Mouse (Mus musculus) cortical plate, adult 2 months (tissue): ENCODE data around the gene Elavl2. TPM values are rescaled to one million over a fixed set of nuclear protein-coding genes. Genes with fewer than 3 reads are reported as not detected.

ENCODE experiments used
- H3K27ac ChIP-seq: fragments of 200-500 bp; 2 replicates; pipeline ENCODE4 v1.5.1; 2012; ENCODE audit warnings: low read length, control low read depth, inconsistent platforms; ENCODE audit not compliant: insufficient read depth
- H3K4me1 ChIP-seq: fragments of 200-500 bp; 2 replicates; pipeline ENCODE4 v1.6.1; 2011; ENCODE audit warnings: low read length; ENCODE audit not compliant: control insufficient read depth, insufficient read depth
- H3K4me3 ChIP-seq: fragments of 200-500 bp; 2 replicates; pipeline ENCODE4 v1.5.1; 2011; ENCODE audit warnings: mild to moderate bottlenecking, low read length, control low read depth; ENCODE audit not compliant: insufficient read depth
- CTCF ChIP-seq: fragments of 200-500 bp; IDR thresholded peaks from 2 replicates; pipeline ENCODE4 v1.5.1; 2011; ENCODE audit warnings: mild to moderate bottlenecking, control low read depth, low read length; ENCODE audit not compliant: insufficient read depth; ENCODE audit errors: extremely low read depth
- POLR2A ChIP-seq: fragments of 200-500 bp; IDR thresholded peaks from 2 replicates; pipeline ENCODE4 v1.6.1; 2011; ENCODE audit warnings: mild to moderate bottlenecking, low read length, control low read depth; ENCODE audit not compliant: insufficient read depth; ENCODE audit errors: extremely low read depth
- polyA plus RNA-seq: library from polyadenylated mRNA; depleted of rRNA; stranded (reverse); fragments of >200 nt; gene quantifications from 2 replicates; pipeline ENCODE4 v1.2.3, GENCODE M21; 2012

The Elavl2 gene
- polyA plus RNA-seq, 1 experiment, result 38.6 TPM

DNA sequence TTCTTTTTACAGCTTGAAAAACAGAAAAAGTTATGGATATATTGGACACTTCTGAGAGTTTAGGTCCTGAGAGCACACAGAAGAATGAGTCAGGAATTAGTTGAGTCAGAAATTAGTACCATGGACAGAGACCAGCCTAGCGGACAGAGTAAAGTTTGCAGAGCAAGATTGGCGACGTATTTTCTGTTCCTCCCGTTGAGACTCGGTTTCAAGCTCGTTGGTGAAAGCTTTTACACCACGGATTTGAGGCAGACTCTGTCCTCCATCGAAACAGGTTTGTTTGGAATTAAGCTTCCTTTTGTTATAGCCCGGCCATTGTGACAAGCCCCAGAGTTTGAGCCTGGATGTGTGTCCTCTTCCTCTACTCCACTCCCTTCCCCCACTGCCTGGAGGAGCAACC, 21.0 kb downstream of the Elavl2 start:
- no peak overlapping the region for H3K4me3 ChIP-seq

DNA sequence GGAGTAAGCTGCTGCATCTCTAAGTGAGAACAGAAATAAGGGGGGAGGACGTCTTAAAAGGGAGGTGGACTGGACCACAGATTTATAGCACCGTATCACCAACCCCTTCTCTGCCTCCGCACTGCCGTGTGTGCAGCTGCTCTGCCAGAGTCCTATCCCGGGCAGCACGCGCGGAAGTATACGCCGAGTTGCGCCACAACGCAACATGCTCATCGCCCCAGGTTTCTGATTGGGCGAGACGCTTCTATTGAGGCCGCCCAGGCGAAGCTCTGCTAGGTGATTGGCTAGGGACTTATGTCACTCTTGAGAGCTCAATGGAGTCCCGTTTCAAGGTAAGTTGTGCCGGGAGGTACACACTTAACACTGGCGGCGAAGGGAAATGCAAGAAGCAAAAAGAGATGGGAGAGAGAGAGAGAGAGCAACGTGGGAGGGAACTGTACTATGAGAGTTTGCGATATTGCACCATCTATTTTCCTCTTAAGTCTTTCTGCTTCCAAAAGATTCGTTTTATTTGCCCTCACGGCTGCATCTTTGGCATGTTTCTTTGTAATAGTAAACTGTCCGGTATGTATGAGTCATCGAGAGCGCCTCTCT, 24.2 kb downstream of the Elavl2 start:
- H3K4me3 ChIP-seq, result peak overlapping the region; percentile 43
- peak; percentile 90 for TF ChIP-seq POLR2A
- no peak for TF ChIP-seq CTCF
- no peak overlapping the region for H3K27ac ChIP-seq
- no peaks in the 10 kb centered on the region for H3K4me1 ChIP-seq

More for the DNA sequence above, 21.0 kb downstream of the Elavl2 start:
- H3K4me1 ChIP-seq, result no peaks in the 10 kb centered on the region
- no peak overlapping the region for H3K27ac ChIP-seq
- no peak for TF ChIP-seq POLR2A

DNA sequence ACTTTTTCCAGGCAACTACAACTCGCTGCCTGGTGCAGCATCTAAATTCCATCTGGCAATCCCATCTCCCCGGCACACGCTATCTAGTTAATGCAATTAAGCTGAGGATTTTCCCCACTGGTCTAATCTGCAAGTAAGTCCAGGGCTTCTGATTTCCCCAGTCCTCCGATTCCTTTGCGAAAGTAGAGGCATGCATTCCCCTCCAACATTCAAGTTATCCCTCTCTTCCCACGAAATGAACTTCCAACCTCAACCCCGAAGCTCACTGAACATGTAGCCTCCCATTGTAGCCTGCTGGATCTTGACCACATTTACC, 25.3 kb downstream of the Elavl2 start:
- H3K4me1 ChIP-seq, result no peaks in the 10 kb centered on the region
- no peak for TF ChIP-seq CTCF
- no peak for TF ChIP-seq POLR2A

DNA sequence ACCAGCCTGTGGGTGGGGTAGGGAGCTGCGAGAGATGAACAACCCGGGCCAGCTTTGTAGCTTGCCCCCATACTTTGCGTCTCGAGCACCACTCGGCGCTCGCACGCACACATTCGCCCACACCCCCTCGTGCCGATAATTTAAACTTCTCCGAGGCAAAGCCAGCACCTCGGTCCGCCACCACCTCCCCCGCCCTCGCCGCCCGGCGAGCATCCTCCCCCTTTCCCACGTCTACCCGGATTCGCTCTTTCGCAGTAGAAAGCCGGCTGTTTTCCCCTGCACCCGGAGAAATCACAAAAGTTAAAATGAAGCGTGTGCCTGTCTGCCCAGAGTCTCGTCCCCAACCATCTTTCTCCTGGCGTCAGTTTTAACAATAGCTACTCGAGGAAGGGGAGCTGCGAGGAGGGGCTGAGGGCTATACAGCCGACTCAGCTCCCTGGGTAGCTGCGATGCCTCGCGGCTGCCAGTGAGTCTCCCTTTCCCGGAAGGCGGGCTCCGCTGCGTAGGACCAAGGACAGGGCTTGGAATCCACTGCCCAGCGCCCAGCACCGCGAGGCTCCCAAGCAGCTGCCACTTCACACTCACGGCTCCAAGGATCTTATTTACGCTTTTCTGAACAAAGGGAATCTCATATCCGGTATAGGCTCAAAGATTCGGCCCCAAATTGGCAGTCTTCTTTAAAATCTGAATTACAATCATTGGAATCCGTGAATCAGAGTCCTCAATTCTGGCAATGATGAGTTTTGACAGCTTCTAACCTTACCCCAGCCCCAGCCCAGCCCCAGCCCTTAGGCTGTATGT, 25.8 kb downstream of the Elavl2 start:
- H3K4me1 ChIP-seq, result no peaks in the 10 kb centered on the region
- no peak for TF ChIP-seq POLR2A
- TF ChIP-seq CTCF, result no peak

More for the DNA sequence above, 25.3 kb downstream of the Elavl2 start:
- Histone ChIP-seq H3K27ac (0 out of 2 replicates have a peak overlapping the region, but pooled peaks have one; percentile 5), H3K4me3 (peak overlapping the region; percentile 43)

DNA sequence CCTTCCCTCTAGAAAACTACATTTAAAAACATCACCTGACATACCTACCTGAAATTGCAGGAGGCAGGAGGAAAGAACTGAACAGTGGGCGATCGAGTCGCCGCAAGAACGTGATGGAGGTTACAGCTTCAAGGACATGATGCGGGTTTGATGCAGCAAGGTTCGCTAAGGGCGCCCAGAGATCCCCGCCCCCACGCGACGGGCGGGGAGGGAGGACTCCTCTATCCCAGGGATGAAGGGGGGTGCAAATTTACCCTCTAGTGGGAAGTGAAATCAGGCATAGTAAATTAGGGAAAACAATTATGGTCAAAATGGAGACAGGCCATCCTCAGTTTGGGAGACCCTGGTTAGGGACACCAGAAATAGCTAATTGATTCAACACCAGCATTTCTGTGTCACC, 27.7 kb downstream of the Elavl2 start:
- Histone ChIP-seq H3K4me1 (no peaks in the 10 kb centered on the region), H3K27ac (no peak overlapping the region), H3K4me3 (peak overlapping the region; percentile 39; the same call in 1 of the 2 replicates)
- TF ChIP-seq POLR2A (no peak), CTCF (no peak)

More for the DNA sequence above, 25.8 kb downstream of the Elavl2 start:
- peak overlapping the region; percentile 19; the same call in 1 of the 2 replicates for H3K27ac ChIP-seq
- peak overlapping the region; percentile 43 for H3K4me3 ChIP-seq

DNA sequence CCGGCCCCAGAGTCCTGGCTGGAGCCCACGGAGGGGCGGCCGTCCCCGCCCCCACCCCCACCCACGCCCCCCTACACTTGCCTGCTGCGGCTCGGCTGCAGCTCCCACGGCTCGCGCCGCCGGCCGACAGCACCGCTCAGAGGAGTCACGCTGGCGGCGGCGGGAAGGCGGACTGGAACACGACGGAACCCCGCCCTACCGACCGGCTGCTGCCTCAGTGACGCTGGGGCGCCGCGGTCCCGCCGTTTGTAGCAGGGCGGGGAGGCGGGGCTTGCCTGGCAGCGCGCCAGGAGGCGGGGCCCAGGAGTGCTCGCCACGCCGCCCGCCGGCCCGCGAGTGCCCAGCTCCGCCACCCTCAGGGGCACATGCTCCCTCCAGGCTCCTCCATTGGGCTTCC, 28.8 kb downstream of the Elavl2 start:
- Histone ChIP-seq H3K27ac (no peak overlapping the region), H3K4me1 (no peaks in the 10 kb centered on the region), H3K4me3 (peak overlapping the region; percentile 39)
- peak; percentile 46; the same call in 1 of the 2 replicates for TF ChIP-seq POLR2A
- no peak for TF ChIP-seq CTCF

DNA sequence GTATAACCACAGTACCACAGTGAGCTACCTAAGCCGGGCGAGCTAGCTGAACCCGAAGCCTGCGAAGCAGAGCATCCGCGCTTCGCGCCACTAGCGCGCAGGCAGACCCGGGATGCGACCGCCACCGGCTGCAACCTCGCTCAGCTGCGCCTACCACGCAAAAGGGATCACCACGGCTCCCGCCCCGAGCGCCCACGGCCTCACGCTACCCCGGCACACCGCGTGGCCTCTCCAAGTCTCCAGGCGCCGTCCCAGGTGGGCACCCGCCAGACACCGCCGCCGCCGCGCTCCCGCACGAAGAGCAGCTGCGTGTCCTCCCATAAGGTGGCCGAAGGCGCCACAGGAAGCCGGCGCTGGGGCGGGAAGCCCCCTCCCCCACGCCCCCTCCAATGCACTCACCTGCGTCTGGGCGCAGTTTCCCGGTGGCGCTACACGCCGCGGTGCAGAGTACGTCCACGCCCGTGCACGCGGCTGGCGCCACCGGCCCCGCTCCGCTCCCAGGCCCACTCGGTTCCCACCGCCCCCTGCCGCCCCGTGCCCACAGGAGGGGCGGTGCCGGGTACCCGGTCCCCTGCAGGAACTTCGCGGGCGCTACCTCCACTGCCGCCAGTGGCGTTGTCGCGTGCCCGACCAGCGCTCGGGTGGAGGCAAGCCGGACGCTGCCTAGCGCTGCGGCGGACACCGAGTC, 29.3 kb downstream of the Elavl2 start:
- peak overlapping the region; percentile 84 for H3K27ac ChIP-seq
- no peak for TF ChIP-seq CTCF
- no peak for TF ChIP-seq POLR2A

DNA sequence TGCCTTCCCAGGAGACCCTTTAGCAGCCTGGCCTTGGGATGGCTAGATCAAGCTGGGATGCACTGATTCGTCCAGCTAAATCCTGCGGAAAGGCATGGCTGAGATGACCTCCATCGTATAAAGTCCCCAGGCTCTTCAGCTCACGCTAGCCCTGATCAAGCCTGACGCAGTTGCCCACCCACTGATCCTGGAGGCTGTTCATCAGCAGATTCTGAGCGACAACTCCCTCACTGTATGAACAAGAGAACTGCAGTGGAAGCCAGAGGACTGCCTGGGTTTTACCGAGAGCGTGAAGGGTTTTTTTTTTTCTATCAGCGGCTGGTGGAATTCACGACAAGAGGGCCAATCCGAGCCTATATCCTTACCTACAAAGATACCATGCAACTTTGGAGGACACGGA, 35.3 kb downstream of the Elavl2 start:
- Histone ChIP-seq H3K4me1 (no peaks in the 10 kb centered on the region; the same call in 1 of the 2 replicates), H3K4me3 (no peak overlapping the region), H3K27ac (no peak overlapping the region)
- TF ChIP-seq CTCF (no peak), POLR2A (no peak)

More for the DNA sequence above, 29.3 kb downstream of the Elavl2 start:
- H3K4me1 ChIP-seq, result no peaks in the 10 kb centered on the region
- peak overlapping the region; percentile 39 for H3K4me3 ChIP-seq

DNA sequence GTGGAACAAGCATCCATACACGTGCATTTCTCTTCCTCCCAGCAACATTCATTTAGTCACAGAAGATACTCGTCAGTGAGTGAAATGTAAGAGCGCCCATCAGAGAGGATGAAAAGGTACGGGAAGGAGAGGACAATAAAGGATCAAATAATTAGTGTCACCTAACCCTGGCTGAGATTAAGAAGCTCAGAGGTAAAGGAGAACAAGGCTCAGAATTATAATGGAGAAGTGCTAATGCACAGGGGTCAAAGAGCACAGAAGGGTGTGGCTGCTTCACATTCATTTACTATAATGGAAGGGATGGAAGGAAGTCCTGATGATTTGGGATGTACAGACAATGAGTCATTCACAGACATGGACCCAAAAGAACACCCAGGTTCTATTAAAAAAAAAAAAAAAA, 36.6 kb downstream of the Elavl2 start:
- H3K4me1 ChIP-seq, result no peaks in the 10 kb centered on the region; the same call in 1 of the 2 replicates
- H3K27ac ChIP-seq, result no peak overlapping the region
- H3K4me3 ChIP-seq, result no peak overlapping the region
- TF ChIP-seq CTCF (no peak), POLR2A (no peak)

DNA sequence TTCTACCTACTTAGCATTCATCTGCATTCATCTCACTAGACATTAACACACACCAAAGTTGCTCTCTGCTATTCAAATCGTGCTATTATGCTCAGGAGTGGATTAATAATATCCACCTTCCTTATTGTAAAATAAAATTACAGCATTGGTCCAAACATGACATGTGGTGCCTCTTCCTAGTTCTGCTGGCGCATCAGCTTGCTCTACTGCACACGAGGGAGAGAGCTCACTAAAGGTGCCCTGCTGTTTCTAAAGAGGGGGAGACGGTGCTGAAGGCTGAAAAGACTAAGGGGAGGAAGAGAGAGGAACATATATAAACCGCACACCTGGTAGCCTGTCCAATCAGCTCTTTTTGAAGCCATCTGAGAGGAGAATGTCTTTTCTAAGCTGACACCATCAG, 38.1 kb downstream of the Elavl2 start:
- H3K4me1 ChIP-seq, result no peaks in the 10 kb centered on the region; the same call in 1 of the 2 replicates
- H3K4me3 ChIP-seq, result no peak overlapping the region
- no peak overlapping the region for H3K27ac ChIP-seq
- TF ChIP-seq POLR2A (no peak), CTCF (no peak)
